In the genomic region with DNA sequence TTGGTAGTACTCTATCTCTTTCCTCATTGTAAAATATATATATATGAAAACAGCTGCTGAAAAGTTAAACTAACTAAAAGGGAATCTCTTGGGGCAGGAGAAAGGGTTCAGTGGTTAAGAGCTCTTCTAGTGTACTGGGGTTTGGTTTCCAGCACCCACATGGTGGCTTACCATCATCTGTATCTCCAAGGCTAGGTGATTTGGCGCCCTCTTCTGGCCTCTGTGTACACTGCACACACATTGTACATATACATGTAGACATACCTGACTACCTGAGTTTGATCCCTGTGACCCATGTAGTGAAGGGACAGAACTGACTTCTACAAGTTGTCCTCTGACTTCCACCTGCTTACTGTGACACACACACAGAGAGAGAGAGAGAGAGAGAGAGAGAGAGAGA, we compare ENCODE assay signal across 24 mouse cellular contexts. TPM values are rescaled to one million over a fixed set of nuclear protein-coding genes. Genes with fewer than 3 reads are reported as not detected.
DNase-seq lines count a peak whose midpoint lies in the region; ATAC-seq and TF ChIP-seq lines count a peak whose summit lies in the region.
"Had no signal": no experiment of that assay in that cellular context is flagged by ENCODE, and none has a peak within 500 bp of the region (broad histone marks: within the 10 kb centered on the region; RNA-seq: fewer than 3 reads in every experiment).

No protein-coding gene starts in this region.

- no peak for ATAC-seq in lung, postnatal 0 days
- ATAC-seq in hindbrain, embryonic 14.5 days (ENCODE audit: low FRiP score): no peak
- ATAC-seq: forebrain, embryonic 16.5 days had no signal

- H3K4me2 ChIP-seq in lung, postnatal 0 days (replicated peaks; ENCODE audit: low read depth, low read length): no peak overlapping the region
- no peak overlapping the region for H3K4me2 ChIP-seq in hindbrain, embryonic 14.5 days (replicated peaks)
- H3K4me2 ChIP-seq: heart, embryonic 11.5 days; midbrain, embryonic 11.5 days had no signal

- TF ChIP-seq EP300 in lung, postnatal 0 days (IDR thresholded peaks at IDR 0.05): no peak

- no peaks in the 10 kb centered on the region for H3K36me3 ChIP-seq in lung, postnatal 0 days (ENCODE audit: insufficient read depth, low read length)
- no peaks in the 10 kb centered on the region for H3K36me3 ChIP-seq in hindbrain, embryonic 14.5 days (replicated peaks; ENCODE audit: control insufficient read depth, insufficient read depth)
- H3K36me3 ChIP-seq: embryonic facial prominence, embryonic 10.5 days; hindbrain, embryonic 10.5 days had no signal

- TF ChIP-seq POLR2A in bone marrow, adult 2 months (IDR thresholded peaks at IDR 0.05; ENCODE audit: borderline replicate concordance, control insufficient read depth, low read depth, low read length): no peak
- TF ChIP-seq POLR2A in lung, adult 2 months (IDR thresholded peaks at IDR 0.05; ENCODE audit: borderline replicate concordance, extremely low read depth, low read depth, low read length): no peak

- no peak overlapping the region for H3K9ac ChIP-seq in lung, postnatal 0 days (replicated peaks; ENCODE audit: low read depth)
- no peak overlapping the region for H3K9ac ChIP-seq in hindbrain, embryonic 14.5 days

- peaks cover 14% of the 10 kb centered on the region for H3K27me3 ChIP-seq in lung, postnatal 0 days (replicated peaks; ENCODE audit: insufficient read depth, low read length)
- peaks cover 22% of the 10 kb centered on the region for H3K27me3 ChIP-seq in hindbrain, embryonic 14.5 days (ENCODE audit: control insufficient read depth, insufficient read depth, low read length)

- peak; percentile 58 for DNase-seq in heart, adult 11 months
- no peak for DNase-seq in heart, postnatal 14 days
- DNase-seq in lung, postnatal 0 days (ENCODE audit: low spot score): no peak
- no peak for DNase-seq in lung, postnatal 25 days (ENCODE audit: low spot score)
- DNase-seq in B cell, adult 2 months: peak; percentile 46 to 48
- DNase-seq in hindbrain, embryonic 14.5 days (ENCODE audit: low spot score): no peak
- DNase-seq in lung, adult 2 months: no peak
- DNase-seq: adrenal gland, postnatal 36 days; cerebellum, adult 11 months; cerebellum, postnatal 10 days; gastrocnemius, postnatal 10 days; kidney, adult 9 months; kidney, postnatal 36 days; lung, adult 18-20 months; right cerebral cortex, postnatal 14 days; thymus, postnatal 36 days had no signal

- no peak overlapping the region for H3K27ac ChIP-seq in lung, postnatal 0 days (ENCODE audit: low read length)
- no peak overlapping the region for H3K27ac ChIP-seq in bone marrow, adult 2 months (ENCODE audit: control insufficient read depth, insufficient read depth, low read depth, low read length, poor library complexity)
- no peak overlapping the region for H3K27ac ChIP-seq in hindbrain, embryonic 14.5 days
- H3K27ac ChIP-seq: embryonic facial prominence, embryonic 10.5 days; hindbrain, embryonic 10.5 days; left cerebral cortex, adult 2 months; macrophage had no signal

- 0 out of 2 replicates have a peak, but pooled peaks have one; percentile 11 for TF ChIP-seq CTCF in lung, postnatal 0 days (IDR thresholded peaks at IDR 0.05)
- TF ChIP-seq CTCF in bone marrow, adult 2 months (IDR thresholded peaks at IDR 0.05; ENCODE audit: control insufficient read depth, insufficient read depth, low read length): peak; percentile 26; the same call in 1 of the 2 replicates
- TF ChIP-seq CTCF in lung, adult 2 months (IDR thresholded peaks at IDR 0.05; ENCODE audit: insufficient read depth, low read length): no peak

- no peak overlapping the region for H3K4me3 ChIP-seq in lung, postnatal 0 days (ENCODE audit: low read depth, low read length)
- no peak overlapping the region for H3K4me3 ChIP-seq in bone marrow, adult 2 months (replicated peaks; ENCODE audit: control insufficient read depth, low read depth, low read length)
- H3K4me3 ChIP-seq in hindbrain, embryonic 14.5 days (replicated peaks; ENCODE audit: low read length): no peak overlapping the region
- H3K4me3 ChIP-seq in lung, adult 2 months (replicated peaks; ENCODE audit: extremely low read depth, low read depth, low read length): no peak overlapping the region
- H3K4me3 ChIP-seq: embryonic facial prominence, embryonic 10.5 days; hindbrain, embryonic 10.5 days; left cerebral cortex, adult 2 months had no signal

- intact Hi-C loops in heart, postnatal 14 days (cut with DNase I): no loop called here

- WGBS in lung, postnatal 0 days: 13% methylated on average over 1 of the region's 1 CpGs
- 74% methylated on average over 1 of the region's 1 CpGs for WGBS in bone marrow, adult 2 months
- WGBS in hindbrain, embryonic 14.5 days: 19% methylated on average over 1 of the region's 1 CpGs
- WGBS in lung, adult 2 months: 31% methylated on average over 1 of the region's 1 CpGs

- H3K9me3 ChIP-seq in lung, postnatal 0 days (ENCODE audit: low read length): no peaks in the 10 kb centered on the region
- peaks cover 3% of the 10 kb centered on the region; the same call in 1 of the 2 replicates for H3K9me3 ChIP-seq in hindbrain, embryonic 14.5 days (ENCODE audit: control insufficient read depth, low read length)
- H3K9me3 ChIP-seq: embryonic facial prominence, embryonic 10.5 days; hindbrain, embryonic 10.5 days had no signal

- H3K4me1 ChIP-seq in lung, postnatal 0 days (ENCODE audit: insufficient read depth, low read depth, low read length): no peaks in the 10 kb centered on the region
- H3K4me1 ChIP-seq in bone marrow, adult 2 months (ENCODE audit: control insufficient read depth, insufficient read depth, low read length): peaks cover 4% of the 10 kb centered on the region
- no peaks in the 10 kb centered on the region for H3K4me1 ChIP-seq in hindbrain, embryonic 14.5 days (replicated peaks; ENCODE audit: control insufficient read depth, insufficient read depth, low read length)
- H3K4me1 ChIP-seq in lung, adult 2 months (ENCODE audit: control insufficient read depth, insufficient read depth, low read length): no peaks in the 10 kb centered on the region

RNA-seq across cellular contexts. Expression of gene Flt3, which starts 5.2 kb away (rescaled TPM):
- total RNA-seq in heart, postnatal 14 days (2021): under 1 TPM; 0.12 to 0.15 TPM
- polyA plus RNA-seq in lung, postnatal 0 days (2015; fragmentation: Nextera tagmentation; extraction: Ambion mirVana): 0.24 and 0.31 TPM in 2 replicates
- polyA plus RNA-seq in bone marrow, adult 2 months (2011; ENCODE audit: insufficient read depth, insufficient read length, low replicate concordance, missing spikeins): 2.6 and 3.8 TPM in 2 replicates
- 0.95 and 1.1 TPM in 2 replicates for polyA plus RNA-seq in hindbrain, embryonic 14.5 days (2014; fragmentation: Nextera tagmentation; extraction: Ambion mirVana)
- 1.4 and 1.7 TPM in 2 replicates for polyA plus RNA-seq in lung, adult 2 months (2012; rRNA removed)
- polyA plus RNA-seq: hindbrain, embryonic 10.5 days had no signal

RNA-seq across cellular contexts. Expression of gene Pan3, which starts 34.9 kb away (rescaled TPM):
- total RNA-seq in heart, postnatal 14 days (2021): 10 to 100 TPM; 53.9 to 62.5 TPM
- 77.8 and 79.6 TPM in 2 replicates for polyA plus RNA-seq in lung, postnatal 0 days (2015; fragmentation: Nextera tagmentation; extraction: Ambion mirVana)
- polyA plus RNA-seq in bone marrow, adult 2 months (2011; ENCODE audit: insufficient read depth, insufficient read length, low replicate concordance, missing spikeins): 89.2 and 180 TPM in 2 replicates
- polyA plus RNA-seq in hindbrain, embryonic 14.5 days (2014; fragmentation: Nextera tagmentation; extraction: Ambion mirVana): 53.3 and 62.7 TPM in 2 replicates
- 23.7 and 38.0 TPM in 2 replicates for polyA plus RNA-seq in lung, adult 2 months (2012; rRNA removed)

Comparison
In these comparisons a context has a peak if more than half of its experiments do, and no peak if none do; other contexts are left out.
1. DNase-seq: peak in heart, adult 11 months (single experiment) and B cell, adult 2 months (2 of 2); none in heart, postnatal 14 days (0 of 2), lung, postnatal 0 days (single experiment), lung, postnatal 25 days (single experiment), hindbrain, embryonic 14.5 days (single experiment) and lung, adult 2 months (single experiment).